Mouse (Mus musculus): Measurements from ENCODE around the gene Ubxn10. TPM values are rescaled to one million over a fixed set of nuclear protein-coding genes. Genes with fewer than 3 reads are reported as not detected.

Gene Ubxn10
- polyA plus RNA-seq, 1 experiment from 2014 or later = 6.6 TPM

Other genes with a start within 250 kb of the Ubxn10 start
- 0.09 and 0.15 TPM in 2 replicates for gene Vwa5b1, start 101.3 kb downstream of the Ubxn10 start, polyA plus RNA-seq (2015; fragmentation: Nextera tagmentation; extraction: Ambion mirVana)
- 0.30 and 0.41 TPM in 2 replicates for gene Pla2g2c, start 12.4 kb downstream of the Ubxn10 start, polyA plus RNA-seq (2015; fragmentation: Nextera tagmentation; extraction: Ambion mirVana)
- not detected in 2 replicates for gene Pla2g2f, start 20.5 kb upstream of the Ubxn10 start, polyA plus RNA-seq (2015; fragmentation: Nextera tagmentation; extraction: Ambion mirVana)
- not detected in 2 replicates for gene Pla2g2d, start 38.6 kb upstream of the Ubxn10 start, polyA plus RNA-seq (2015; fragmentation: Nextera tagmentation; extraction: Ambion mirVana)
- 0.58 and 0.60 TPM in 2 replicates for gene Pla2g5, start 126.3 kb upstream of the Ubxn10 start, polyA plus RNA-seq (2015; fragmentation: Nextera tagmentation; extraction: Ambion mirVana)
- gene Gm13030, start 136.8 kb upstream of the Ubxn10 start, polyA plus RNA-seq (2015; fragmentation: Nextera tagmentation; extraction: Ambion mirVana) = not detected in 2 replicates
- not detected in 2 replicates for gene Pla2g2e, start 140.8 kb upstream of the Ubxn10 start, polyA plus RNA-seq (2015; fragmentation: Nextera tagmentation; extraction: Ambion mirVana)
- gene Otud3, start 176.8 kb upstream of the Ubxn10 start, polyA plus RNA-seq (2015; fragmentation: Nextera tagmentation; extraction: Ambion mirVana) = 3.1 TPM in 2 replicates
- 4.0 and 5.9 TPM in 2 replicates for gene Rnf186, start 229.9 kb upstream of the Ubxn10 start, polyA plus RNA-seq (2015; fragmentation: Nextera tagmentation; extraction: Ambion mirVana)
- 6.3 and 6.8 TPM in 2 replicates for gene Tmco4, start 235.7 kb upstream of the Ubxn10 start, polyA plus RNA-seq (2015; fragmentation: Nextera tagmentation; extraction: Ambion mirVana)